Comparison of ENCODE assay signal across 8 mouse cellular contexts in the genomic region with DNA sequence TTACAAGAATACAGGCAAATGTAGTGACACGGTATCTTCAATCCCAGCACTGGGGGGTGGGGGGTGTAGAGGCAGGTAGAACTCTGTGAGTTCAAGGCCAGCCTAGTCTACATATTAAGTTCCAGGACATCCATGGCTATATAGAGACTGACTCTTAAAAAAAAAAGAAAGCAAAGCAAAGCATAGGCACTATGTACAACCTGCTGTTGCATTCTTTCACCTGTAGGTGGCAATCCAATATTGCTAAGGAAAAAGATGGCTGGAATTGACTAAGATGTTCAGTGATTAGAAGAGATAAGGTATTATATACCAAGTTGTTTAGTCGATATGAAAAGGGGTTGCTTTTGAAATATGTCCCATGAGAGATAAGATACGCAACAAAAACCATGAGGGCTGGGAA. TPM values are rescaled to one million over a fixed set of nuclear protein-coding genes. Genes with fewer than 3 reads are reported as not detected.
DNase-seq lines count a peak whose midpoint lies in the region.

No protein-coding gene starts in this region.

- DNase-seq in gastrocnemius, postnatal 10 days, result peak; percentile 15
- no peak for DNase-seq in gastrocnemius, adult 8-10 months (ENCODE audit: low spot score in 2 of 2)
- DNase-seq in right cerebral cortex, adult 2 months (ENCODE audit: low spot score in 2 of 2), result peak; percentile 38 to 57
- no peak for DNase-seq in right cerebral cortex, postnatal 25 days
- peak; percentile 12 for DNase-seq in cerebellum, adult 11-12 months
- DNase-seq in heart, postnatal 4 days, result peak; percentile 48
- DNase-seq in lung, postnatal 36 days, result peak; percentile 84
- DNase-seq in yolk sac, embryonic 10.5 days (ENCODE audit: low spot score), result peak; percentile 22

RNA-seq across cellular contexts. Expression of a gene that starts 31.5 kb away (rescaled TPM):
- 100 to 1,000 TPM; 109 to 112 TPM for total RNA-seq in gastrocnemius, postnatal 10 days (2021)
- 10 to 100 TPM; 30.2 to 43.7 (median 36.2) TPM for total RNA-seq in gastrocnemius, adult 8-10 months (2022)
- 10 to 100 TPM; 71.0 to 78.3 TPM for total RNA-seq in heart, postnatal 4 days (2021)

Comparison
In these comparisons a context has a peak if more than half of its experiments do, and no peak if none do; other contexts are left out.
1. DNase-seq: peak in gastrocnemius, postnatal 10 days (single experiment), right cerebral cortex, adult 2 months (2 of 2), cerebellum, adult 11-12 months (single experiment), heart, postnatal 4 days (single experiment), lung, postnatal 36 days (single experiment) and yolk sac, embryonic 10.5 days (single experiment); none in gastrocnemius, adult 8-10 months (0 of 2) and right cerebral cortex, postnatal 25 days (single experiment).